Mouse (Mus musculus): ENCODE data around the gene Mak.
"Not testable (repeated sequence)": the region's sequence is repeated elsewhere in the genome, so short reads cannot be mapped to it uniquely, and the experiment has no call there.

The Mak gene

DNA sequence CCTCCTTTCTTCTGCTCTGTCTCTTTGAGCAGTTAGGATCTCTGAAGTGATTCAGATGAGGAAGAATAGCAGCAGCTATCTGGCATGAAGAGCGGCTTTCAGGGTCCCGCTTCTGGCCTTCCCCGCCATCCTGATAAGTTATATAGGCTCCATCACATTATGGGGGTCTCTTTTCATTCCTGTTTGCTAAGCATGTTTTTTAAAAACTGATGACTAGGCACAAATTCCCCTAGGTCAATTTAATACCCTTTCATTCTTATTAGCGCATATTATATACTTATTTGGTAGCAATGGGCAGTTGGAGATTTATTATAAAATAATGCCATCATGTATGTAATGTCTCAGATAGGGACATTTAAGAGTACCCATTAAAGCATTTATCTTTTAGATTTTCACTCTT is 11.9 kb downstream of the Mak start:
- DNase-seq = no peak

DNA sequence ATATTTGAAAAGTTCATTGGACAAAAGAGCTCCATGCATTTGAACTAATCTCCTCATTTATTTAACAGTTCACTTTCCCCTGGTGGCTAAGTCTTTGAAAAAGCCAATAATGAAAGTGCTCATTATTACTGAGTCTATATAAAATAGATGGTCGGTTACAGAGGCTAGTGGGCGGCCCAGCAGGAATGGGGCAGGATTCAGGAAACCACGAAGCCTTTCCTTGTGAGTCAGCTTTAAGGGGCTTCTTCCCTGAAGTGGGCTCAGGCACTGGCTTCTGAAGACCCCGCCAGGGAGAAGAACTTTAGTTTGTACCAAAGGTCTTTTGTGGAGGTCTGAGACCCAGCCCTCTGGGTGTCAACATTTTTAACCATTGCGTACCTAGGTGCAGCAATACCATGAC is 27.5 kb downstream of the Mak start:
- no peak for DNase-seq

DNA sequence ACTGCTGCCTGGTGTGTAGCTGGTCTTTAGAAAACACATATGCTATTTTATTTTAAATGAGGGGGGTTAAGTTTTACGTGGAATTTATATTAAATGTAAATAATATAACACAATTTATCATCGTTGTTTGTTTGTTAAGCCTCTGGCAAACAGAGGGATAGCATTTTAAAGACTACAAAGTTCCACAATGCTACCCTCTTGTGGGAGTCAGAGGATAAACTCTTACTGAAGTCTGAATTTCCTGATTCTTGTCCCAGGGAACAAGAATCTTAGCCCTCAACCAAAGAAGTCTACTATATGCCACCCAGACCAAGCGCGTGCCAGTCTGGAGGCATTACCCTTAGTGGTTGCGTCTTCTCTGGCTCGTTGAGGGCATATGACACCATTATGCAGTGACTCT is 32.2 kb downstream of the Mak start:
- DNase-seq = no peak

DNA sequence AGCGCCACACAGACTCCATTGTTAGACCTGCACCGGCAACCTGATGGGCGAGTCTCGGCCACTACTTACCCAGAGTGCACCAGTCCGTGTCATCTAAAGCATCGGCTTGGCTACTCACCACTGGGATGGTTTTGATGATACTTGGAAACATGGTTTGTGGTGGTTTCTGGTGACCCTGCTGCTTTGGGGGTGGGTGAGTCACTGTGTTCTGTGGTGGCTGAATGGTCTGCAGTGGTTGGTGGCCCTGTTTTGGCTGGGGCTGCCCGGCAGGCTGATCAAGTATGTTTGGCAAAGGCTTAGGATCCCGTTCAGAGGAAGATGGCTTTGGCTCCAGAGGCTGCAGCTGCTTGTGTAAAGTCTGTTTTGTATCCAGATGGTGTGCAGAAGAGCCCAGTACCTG is 33.6 kb downstream of the Mak start:
- DNase-seq = no peak

DNA sequence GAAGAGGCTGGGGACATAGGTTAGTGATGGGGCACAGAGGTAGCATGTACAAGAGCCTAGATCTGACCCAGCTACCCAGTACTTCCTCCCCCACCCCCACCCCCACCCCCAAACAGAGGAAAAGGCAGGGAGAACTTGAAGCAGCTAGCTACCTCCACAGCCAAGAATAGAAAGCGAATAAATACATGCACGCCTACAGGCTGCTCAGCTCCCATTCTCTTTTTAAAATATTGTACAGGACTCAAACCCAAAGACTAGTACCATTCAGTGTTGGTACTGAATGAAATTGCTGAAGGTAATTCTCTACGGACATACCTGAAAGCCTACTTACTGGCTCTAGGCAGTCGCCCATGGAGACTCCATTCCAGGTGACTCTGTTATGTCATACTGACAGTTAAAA is 37.0 kb downstream of the Mak start:
- no peak for DNase-seq

DNA sequence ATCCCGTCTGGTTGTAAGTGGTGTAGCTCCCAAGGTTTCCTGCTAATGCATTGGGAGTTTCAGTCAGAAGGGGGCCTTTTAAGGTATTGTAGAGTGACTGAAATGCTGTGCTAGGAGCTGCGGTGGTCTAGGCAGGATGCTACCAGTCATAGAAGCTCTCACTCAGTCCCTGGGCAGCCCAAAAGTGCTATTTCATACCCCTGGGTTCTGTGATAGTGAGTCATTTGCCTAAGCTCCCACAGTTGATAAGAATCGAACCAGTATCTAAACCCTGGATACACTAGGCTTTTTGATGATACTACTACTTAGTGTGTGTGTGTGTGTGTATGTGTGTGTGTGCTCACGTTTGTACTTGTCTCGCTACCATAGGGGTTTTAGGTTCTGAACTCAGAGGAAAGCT is 49.4 kb downstream of the Mak start:
- no peak for DNase-seq

DNA sequence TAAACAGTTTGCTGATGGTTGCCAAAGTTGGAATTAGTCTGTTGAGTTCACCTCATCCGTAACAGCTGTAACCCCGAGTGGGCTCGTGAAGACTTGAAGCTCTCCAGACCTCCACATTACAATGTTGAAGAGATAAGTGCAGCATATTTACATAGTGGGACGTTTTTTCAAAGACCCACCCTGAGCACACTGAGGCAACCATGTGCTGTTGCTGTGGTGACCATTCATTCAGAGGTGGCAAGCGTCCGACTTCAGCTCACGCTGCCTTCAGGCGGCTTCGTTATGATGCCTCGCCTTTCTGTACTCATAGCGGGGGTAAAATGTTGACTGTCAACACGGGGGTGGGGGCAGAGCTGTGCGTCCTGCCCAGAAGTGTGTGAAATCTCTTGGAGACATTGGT is 57.4 kb downstream of the Mak start:
- DNase-seq = no peak

DNA sequence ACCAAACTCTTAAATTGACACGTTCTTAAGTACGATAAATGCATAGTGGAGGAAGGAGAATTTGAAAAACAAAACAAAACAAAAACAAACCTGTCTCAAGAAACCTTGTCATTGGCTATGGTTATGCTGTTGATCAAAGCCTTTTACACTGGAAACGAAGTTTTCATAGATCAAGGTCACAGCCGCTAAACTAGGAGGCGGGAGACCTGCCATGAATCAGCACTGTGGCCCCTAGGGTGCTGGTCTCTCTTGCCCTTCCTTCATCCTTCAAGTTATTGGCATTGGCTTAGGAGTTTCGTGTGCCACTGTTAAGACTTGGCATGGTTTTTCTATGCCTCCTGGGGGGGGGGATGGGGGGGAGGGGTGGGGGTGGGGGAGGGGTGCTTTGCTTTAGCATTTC is 57.9 kb downstream of the Mak start:
- DNase-seq = no peak

DNA sequence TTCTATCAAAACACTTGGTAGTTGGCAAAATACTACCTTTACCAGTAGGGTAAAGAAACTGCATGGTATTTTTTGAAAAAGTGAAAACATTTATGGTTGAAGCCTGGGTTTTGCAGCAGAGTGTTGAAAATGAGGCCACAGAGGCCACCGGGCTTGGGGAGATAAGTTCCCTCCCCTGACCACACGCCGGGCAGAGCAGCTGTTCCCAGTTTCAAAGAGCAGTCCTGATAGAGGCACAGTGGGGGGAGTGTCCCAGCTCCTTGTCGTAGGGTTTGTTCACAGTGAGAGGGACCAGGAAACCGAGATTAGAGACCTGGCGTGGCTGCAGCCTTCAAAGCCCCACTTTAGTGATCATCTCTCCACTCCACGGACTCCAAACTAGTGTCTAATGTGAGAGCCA is 59.0 kb downstream of the Mak start:
- DNase-seq = no peak

DNA sequence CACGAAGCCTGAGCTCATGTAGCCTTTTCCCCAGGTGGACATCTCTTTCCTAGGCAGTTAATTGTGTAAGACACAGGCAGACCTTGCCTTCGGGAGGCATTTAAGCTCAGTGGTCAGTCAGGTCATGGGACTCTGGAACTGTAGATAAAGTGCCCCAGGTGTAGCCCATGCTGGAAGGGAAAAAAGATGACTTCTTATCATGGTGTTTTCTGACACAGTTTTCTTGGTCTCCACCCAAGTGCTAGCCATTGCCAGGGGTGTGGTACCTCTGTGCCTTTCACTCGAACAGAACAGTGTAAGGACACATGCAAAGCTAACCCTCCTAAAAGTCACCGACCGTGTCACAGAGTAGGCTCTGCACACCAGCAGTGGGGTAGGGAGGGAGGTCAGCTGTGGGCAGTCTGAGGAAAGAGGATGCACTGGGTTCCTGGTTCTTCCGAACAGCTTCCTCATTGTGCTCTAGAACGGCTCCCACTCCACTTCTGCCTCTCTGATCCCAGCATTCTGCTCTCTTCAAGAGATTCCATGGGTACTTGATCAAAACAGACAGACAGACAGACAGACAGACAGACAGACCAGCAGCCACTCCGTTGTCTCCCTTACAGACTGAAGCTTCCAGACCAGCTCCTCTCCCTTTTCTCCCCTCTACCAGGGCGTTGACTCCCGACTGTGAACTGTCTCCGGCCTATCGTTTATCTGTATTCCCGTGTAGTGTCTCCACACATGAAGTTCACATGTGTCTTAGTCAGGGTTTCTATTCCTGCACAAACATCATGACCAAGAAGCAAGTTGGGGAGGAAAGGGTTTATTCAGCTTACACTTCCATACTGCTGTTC is 60.5 kb downstream of the Mak start:
- peak in 1 of 2 experiments; percentile 18 for DNase-seq

DNA sequence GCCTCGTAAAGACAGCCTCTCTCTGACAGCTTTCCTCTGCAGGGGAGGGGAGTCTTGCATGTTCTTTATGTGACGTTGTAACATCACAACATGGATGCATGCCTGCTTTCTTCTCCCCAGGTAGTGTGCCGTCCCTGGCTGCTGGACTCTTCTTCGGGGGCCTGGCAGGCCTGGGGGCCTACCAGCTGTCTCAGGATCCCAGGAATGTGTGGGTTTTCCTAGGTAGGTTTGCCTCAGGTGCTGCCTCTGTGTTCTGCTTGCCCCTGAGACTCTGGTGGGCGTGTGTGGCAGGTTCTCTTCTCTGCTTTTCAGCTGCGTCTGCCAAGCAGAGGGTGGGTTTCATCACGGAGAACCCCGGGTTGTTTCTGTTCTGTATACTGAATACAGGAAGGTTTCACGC is 61.3 kb downstream of the Mak start:
- DNase-seq = no peak

DNA sequence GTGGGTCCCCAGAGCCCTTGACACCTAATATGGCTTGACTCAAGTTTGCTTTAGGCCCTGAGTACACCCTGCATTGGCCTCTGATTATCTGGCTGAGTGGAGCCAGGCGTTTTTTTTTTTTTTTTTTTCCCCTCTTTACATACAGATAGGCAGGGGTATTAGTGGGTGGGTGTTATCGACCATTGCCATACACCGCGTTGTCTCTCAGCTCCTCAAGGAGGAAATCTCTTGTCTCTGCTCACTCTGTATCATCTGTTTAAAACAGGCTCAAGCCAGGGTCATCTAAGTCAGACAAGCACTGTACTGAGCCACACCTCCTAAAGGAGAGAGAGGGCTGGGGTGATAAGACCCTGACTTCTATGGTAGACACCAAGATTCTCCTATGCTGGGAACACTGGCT is 61.7 kb downstream of the Mak start:
- DNase-seq = no peak

DNA sequence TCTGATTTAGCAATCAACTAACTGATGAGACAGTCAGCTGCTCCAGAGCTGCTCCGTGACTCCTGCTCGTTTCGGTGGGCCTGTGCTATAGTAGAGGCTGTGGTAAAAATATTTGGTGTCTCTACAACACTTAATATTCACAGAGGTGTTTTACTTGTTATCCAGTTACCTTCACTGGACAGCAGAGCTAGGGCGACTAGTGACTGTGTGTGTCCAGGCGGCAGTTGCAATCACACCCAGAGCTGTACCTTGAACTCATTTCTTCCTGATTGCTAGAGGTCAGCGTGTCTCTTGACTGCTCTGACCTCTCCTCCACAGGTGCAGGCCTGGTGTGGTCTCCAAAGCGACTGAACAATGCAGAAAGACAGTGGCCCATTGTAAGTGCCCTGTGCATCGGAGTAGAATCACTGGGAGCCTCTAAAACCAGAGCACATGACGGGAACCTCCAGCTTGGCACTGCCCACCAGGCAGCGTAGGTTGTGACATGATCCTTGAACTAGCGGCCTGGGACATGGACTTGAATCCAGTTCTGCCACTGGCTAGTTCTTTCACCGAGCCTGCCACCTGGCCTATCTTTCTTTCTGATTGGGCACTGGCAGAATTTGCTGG is 62.6 kb downstream of the Mak start:
- DNase-seq = no peak

DNA sequence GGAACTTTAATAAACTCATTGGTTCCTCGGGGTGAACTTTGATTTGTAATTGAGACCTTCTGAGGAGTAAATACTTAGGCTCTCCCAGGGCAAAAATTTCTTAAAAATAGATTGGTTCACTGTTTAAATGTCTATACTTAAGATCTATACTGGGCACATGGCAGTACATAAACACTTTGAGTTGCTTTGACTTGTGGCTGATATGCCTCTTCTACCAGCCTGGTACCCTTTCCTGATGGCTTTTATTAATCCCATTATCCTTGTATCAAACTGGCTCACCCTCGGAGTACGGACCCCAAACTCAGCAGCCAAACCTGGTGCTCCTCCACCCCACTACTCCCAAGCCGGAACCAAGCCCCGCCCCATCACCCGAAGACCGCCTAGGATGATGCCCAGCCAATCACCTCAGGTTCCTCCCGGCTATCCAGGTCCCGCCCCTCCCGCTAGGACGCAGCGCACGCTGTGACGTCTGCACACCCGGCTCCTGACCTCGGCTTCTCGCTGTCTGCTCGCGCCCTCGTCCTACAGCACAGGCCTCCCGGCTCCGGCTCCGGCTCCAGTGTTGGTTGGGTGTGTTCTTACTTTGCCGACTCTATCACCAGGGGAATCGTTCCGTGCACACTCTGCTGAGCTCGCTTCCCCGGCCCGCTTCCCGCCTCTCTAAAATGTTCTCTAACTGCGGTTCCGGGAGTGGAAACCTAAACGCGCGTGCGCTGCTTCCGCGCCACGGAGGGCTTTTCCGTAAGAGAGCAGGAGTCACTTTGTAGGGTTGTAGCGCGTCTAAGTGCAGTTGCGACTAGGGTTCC is 63.5 kb downstream of the Mak start, which contains the start of gene Tmem14c:
Gene Tmem14c, plus strand, starts transcription at position 464 of the 806 bp plus-strand sequence.
- peak; percentile 96 to 97 for DNase-seq

DNA sequence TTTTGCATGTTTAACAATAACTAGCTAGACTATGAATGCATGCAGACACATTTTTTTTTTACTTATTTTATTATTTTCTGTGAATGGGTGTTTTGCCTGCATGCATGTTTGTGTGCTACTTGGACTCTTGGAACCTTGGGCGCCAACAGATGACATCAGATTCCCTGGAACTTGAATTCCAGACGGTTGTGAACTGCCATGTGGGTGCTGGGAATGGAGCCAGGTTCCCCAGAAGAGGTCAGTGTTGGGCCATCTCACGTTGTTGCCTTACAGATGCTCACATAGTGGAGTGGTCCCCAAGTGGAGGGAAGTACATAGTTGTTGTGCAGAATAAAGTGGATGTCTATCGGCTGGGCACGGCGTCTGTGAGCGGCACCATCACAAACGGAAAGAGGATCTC is 70.6 kb downstream of the Mak start:
- no peak for DNase-seq

DNA sequence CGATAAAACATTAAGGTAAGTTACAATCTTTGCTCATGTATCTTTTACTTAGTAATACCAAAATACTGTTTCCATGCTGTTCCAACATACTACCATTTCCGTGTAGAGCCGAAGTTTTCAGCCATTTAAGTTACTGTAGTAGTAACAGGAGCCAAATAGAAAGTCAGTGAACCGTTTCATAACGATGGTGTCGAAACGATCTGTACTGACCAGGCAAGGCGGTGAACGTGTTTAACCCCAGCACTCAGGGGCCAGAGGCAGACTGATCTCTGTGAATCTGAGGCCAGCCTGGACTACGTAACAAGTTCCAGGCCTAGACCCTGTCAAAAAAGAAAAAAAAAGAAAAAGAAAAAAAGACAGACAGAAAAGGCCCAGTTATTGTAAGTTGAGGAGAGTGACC is 71.2 kb downstream of the Mak start:
- no peak for DNase-seq

DNA sequence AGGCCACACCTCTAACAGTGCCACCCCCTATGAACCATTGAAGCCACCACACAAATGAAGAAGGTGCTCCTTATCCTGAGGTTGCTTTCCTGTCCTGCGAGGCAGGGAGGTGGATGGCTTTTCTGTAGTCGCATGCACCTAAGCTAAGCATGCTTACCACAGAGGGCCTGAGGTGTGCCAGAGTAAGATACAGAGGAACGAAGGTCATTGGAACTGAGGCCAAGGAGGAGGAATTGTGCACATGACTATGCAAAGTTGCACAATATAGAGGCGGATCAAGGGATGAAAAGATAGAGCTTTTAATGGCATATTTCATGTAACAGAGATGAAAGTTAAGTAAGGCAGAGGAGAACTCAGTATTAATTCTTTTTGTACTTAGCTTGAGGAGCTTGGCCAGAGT is 73.3 kb downstream of the Mak start:
- DNase-seq = no peak

DNA sequence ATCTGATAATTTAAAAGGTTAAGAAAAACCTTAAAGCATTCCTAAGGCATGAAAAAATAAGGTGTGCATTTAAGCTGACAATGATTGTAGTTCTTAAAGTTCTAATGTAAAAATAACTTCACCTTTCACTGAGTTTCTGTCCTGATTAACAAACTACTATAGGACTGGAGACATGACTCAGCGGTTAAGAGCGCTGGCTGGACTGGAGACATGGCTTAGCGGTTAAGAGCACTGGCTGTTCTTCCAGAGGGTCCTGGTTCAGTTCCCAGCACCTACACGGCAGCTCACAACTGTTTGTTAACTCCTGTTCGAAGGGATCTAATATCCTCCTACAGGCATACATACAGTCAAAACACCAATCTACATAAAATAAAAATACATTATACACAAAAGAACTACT is 77.5 kb downstream of the Mak start:
- DNase-seq = no peak

DNA sequence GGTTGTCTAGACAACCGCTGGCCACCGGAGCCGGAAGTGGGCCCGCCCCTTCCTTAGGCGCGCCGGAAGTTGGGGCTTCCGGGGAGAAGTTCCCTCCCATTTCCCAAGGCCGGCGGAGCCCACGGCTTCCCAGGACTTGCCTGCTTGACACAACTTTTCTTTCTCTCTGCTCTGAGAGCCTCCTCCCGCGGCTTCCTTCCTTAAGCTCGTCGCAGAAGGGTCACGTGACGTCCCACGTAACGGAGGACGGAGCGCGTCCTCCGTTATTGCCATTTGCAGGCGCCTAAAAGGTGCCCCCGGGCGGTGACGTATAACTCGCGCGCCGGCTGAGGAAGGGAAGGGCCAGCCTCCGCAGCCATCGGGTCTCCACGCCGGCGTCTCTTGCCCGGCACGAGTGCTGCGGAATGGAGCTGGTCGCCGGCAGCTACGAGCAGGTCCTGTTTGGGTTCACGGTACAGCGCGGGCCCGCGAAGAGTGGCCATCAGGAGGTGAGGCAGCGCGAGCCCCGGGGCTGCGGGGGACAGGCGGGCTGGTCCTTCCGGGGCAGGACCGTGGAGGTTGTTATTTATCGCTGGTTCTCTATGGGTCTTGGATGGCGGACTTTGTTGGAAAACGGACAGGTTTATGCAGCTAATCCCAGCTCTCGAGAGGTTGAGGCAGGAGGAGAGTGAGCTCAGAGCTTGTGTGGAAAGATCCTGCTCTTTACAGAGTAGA is 78.4 kb downstream of the Mak start, which contains the start of gene Pak1ip1:
Gene Pak1ip1, plus strand, starts transcription at position 98 of the 714 bp plus-strand sequence.
- DNase-seq = peak; percentile 91 to 93

DNA sequence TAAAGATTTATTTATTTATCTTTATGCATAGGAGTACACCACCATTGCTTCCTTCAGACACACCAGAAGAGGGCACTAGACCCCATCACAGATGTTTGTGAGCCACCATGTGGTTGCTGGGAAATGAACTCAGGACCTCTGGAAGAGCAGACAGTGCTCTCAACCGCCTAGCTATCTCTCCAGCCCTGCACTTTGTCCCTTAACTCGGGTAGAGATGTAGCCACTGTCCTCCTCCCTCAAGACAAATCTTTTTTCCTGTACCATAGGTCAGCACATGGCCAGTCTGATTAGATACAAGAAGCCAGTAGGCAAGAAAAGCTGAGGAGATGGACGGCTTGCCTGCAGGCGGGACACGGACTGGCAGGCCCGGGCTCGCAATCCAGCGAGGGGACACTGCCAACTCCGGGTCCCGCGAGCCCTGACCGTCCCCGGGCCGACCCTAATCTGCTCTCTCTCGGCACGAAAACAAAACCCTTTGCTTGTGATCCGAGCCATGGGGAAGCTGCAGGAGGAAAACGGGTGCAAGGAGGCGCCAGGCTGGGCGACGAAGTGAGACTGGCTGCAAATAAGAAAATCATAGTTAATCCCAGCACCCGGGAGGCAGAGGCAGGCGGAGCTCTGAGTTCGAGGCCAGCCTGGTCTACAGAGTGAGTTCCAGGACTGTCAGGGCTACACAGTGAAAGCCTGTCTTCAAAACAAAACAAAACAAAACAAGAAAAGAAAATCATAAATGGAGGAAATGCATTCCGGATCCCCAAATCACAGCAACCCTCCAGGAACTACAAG is 79.2 kb downstream of the Mak start:
- peak in 1 of 2 experiments; percentile 21 for DNase-seq

DNA sequence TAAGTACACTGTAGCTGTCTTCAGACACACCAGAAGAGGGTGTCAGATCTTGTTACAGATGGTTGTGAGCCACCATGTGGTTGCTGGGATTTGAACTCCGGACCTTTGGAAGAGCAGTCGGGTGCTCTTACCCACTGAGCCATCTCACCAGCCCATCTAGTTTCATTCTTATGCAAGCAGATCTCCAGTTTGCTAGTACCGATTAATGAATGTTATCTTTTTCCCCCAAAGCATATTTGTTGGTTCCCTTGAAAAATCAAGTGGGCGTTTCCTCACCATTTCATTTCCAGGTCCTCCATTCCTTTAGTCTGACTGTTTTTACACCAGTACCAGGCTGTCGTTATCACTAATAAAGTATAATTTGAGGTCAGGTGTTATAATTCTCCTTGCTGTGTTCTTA is 81.0 kb downstream of the Mak start:
- DNase-seq = not testable (repeated sequence)

All from lung, adult 18-20 months (tissue).